Mouse (Mus musculus): ENCODE data around the gene Vwa7. TPM values are rescaled to one million over a fixed set of nuclear protein-coding genes. Genes with fewer than 3 reads are reported as not detected.
A peak's percentile ranks its signal among the peaks of the same experiment; 100 is the strongest.

Vwa7 gene
- polyA plus RNA-seq, 1 experiment from 2014 or later: 0.10 TPM

DNA sequence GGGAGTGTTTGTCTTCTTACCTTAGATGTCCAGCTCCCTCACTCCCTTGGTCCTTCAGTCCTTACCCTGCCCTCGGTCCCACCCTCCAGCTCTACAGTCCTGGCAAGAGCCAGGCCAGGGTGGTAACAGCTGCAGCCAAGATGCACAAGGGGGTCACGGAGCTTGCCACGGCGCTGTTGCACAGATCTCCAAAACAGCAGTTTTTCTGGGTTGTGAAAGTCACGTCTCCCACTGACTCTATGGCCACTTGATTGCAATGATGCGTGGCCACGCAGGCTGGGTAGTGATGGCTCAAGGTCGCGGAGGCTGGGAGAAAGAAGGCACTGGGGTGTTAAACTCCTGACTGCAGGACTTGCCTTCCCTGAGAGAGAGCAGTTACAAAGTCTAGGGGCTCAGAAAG is 55.1 kb downstream of the Vwa7 start:
- 82% methylated on average over 9 of the region's 9 CpGs for WGBS
- Histone ChIP-seq H3K4me3 (no peak overlapping the region), H3K27ac (no peak overlapping the region), H3K9me3 (no peaks in the 10 kb centered on the region), H3K36me3 (no peaks in the 10 kb centered on the region), H3K27me3 (ENCODE audit: insufficient read depth, poor library complexity, severe bottlenecking) (peaks cover 28% of the 10 kb centered on the region), H3K4me1 (replicated peaks) (peaks cover 9% of the 10 kb centered on the region)
- no peak for DNase-seq (ENCODE audit: low spot score)

DNA sequence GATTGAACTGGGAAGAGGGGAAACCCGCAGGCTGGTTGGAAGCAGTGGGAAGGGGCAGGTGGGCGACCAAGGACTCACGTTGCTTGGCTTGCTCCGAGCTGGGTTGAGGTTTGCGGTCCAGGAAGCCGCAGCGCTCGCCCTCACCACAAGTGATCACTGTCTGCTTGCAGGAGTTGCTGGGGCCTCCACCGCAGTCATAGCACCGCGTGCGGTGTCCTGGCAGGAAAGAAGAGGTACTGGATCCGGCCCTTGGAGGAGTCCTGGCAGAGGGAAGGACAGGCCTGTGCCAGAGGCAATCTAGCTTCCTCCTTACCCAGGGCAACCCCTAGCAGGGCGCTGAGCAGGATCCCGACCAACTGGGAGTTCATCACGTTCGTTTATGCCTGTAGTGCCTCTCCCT is 57.7 kb downstream of the Vwa7 start:
- Histone ChIP-seq H3K9me3 (no peaks in the 10 kb centered on the region), H3K27me3 (ENCODE audit: insufficient read depth, poor library complexity, severe bottlenecking) (peaks cover 8% of the 10 kb centered on the region; the same call in 1 of the 2 replicates), H3K36me3 (no peaks in the 10 kb centered on the region), H3K27ac (peak overlapping the region; percentile 50), H3K4me1 (replicated peaks) (peaks cover 28% of the 10 kb centered on the region), H3K4me3 (no peak overlapping the region)
- DNase-seq (ENCODE audit: low spot score): no peak
- WGBS: 56% methylated on average over 17 of the region's 17 CpGs

Other genes starting within 250 kb of the Vwa7 start
- not detected in 2 replicates for gene Cyp21a1, start 212.0 kb upstream of the Vwa7 start, polyA plus RNA-seq (2016; fragmentation: Nextera tagmentation; extraction: Ambion mirVana)
- 29.0 and 34.4 TPM in 2 replicates for gene Stk19, start 179.6 kb upstream of the Vwa7 start, polyA plus RNA-seq (2016; fragmentation: Nextera tagmentation; extraction: Ambion mirVana)
- 83.2 and 83.7 TPM in 2 replicates for gene Dxo, start 179.6 kb upstream of the Vwa7 start, polyA plus RNA-seq (2016; fragmentation: Nextera tagmentation; extraction: Ambion mirVana)
- 58.2 and 65.1 TPM in 2 replicates for gene Skiv2l, start 166.4 kb upstream of the Vwa7 start, polyA plus RNA-seq (2016; fragmentation: Nextera tagmentation; extraction: Ambion mirVana)
- gene Nelfe, start 166.2 kb upstream of the Vwa7 start, polyA plus RNA-seq (2016; fragmentation: Nextera tagmentation; extraction: Ambion mirVana): 137 and 139 TPM in 2 replicates
- gene Cfb, start 154.1 kb upstream of the Vwa7 start, polyA plus RNA-seq (2016; fragmentation: Nextera tagmentation; extraction: Ambion mirVana): 1.9 TPM in 2 replicates
- 5.2 and 5.6 TPM in 2 replicates for gene Zbtb12, start 137.1 kb upstream of the Vwa7 start, polyA plus RNA-seq (2016; fragmentation: Nextera tagmentation; extraction: Ambion mirVana)
- gene Gm20547, start 134.5 kb upstream of the Vwa7 start, polyA plus RNA-seq (2016; fragmentation: Nextera tagmentation; extraction: Ambion mirVana): 0.14 TPM in 1 of 2 replicates, not detected in the other
- 0.58 and 1.0 TPM in 2 replicates for gene C2, start 118.3 kb upstream of the Vwa7 start, polyA plus RNA-seq (2016; fragmentation: Nextera tagmentation; extraction: Ambion mirVana)
- gene Ehmt2, start 118.1 kb upstream of the Vwa7 start, polyA plus RNA-seq (2016; fragmentation: Nextera tagmentation; extraction: Ambion mirVana): 98.2 and 100 TPM in 2 replicates
- 0.41 TPM in 1 of 2 replicates, not detected in the other for gene Slc44a4, start 102.1 kb upstream of the Vwa7 start, polyA plus RNA-seq (2016; fragmentation: Nextera tagmentation; extraction: Ambion mirVana)
- gene Neu1, start 85.3 kb upstream of the Vwa7 start, polyA plus RNA-seq (2016; fragmentation: Nextera tagmentation; extraction: Ambion mirVana): 16.2 and 20.7 TPM in 2 replicates
- gene Hspa1b, start 57.3 kb upstream of the Vwa7 start, polyA plus RNA-seq (2016; fragmentation: Nextera tagmentation; extraction: Ambion mirVana): 0.09 and 0.20 TPM in 2 replicates
- gene Gm20481, start 46.7 kb upstream of the Vwa7 start, polyA plus RNA-seq (2016; fragmentation: Nextera tagmentation; extraction: Ambion mirVana): 0.42 TPM in 1 of 2 replicates, not detected in the other
- gene Hspa1a, start 44.4 kb upstream of the Vwa7 start, polyA plus RNA-seq (2016; fragmentation: Nextera tagmentation; extraction: Ambion mirVana): 0.90 and 1.7 TPM in 2 replicates
- gene Hspa1l, start 43.9 kb upstream of the Vwa7 start, polyA plus RNA-seq (2016; fragmentation: Nextera tagmentation; extraction: Ambion mirVana): 0.76 and 0.78 TPM in 2 replicates
- 278 and 314 TPM in 2 replicates for gene Lsm2, start 34.7 kb upstream of the Vwa7 start, polyA plus RNA-seq (2016; fragmentation: Nextera tagmentation; extraction: Ambion mirVana)
- gene Vars, start 15.6 kb upstream of the Vwa7 start, polyA plus RNA-seq (2016; fragmentation: Nextera tagmentation; extraction: Ambion mirVana): 176 and 199 TPM in 2 replicates
- 5.2 and 5.6 TPM in 2 replicates for gene Sapcd1, start 11.4 kb downstream of the Vwa7 start, polyA plus RNA-seq (2016; fragmentation: Nextera tagmentation; extraction: Ambion mirVana)
- gene Msh5, start 30.2 kb downstream of the Vwa7 start, polyA plus RNA-seq (2016; fragmentation: Nextera tagmentation; extraction: Ambion mirVana): 3.9 and 6.4 TPM in 2 replicates
- gene Clic1, start 33.4 kb downstream of the Vwa7 start, polyA plus RNA-seq (2016; fragmentation: Nextera tagmentation; extraction: Ambion mirVana): 232 and 239 TPM in 2 replicates
- 536 and 664 TPM in 2 replicates for gene Ddah2, start 42.5 kb downstream of the Vwa7 start, polyA plus RNA-seq (2016; fragmentation: Nextera tagmentation; extraction: Ambion mirVana)
- gene Ly6g6c, start 48.8 kb downstream of the Vwa7 start, polyA plus RNA-seq (2016; fragmentation: Nextera tagmentation; extraction: Ambion mirVana): 0.20 and 0.27 TPM in 2 replicates
- gene Mpig6b, start 49.6 kb downstream of the Vwa7 start, polyA plus RNA-seq (2016; fragmentation: Nextera tagmentation; extraction: Ambion mirVana): 0.76 and 1.1 TPM in 2 replicates
- gene Ly6g6e, start 60.3 kb downstream of the Vwa7 start, polyA plus RNA-seq (2016; fragmentation: Nextera tagmentation; extraction: Ambion mirVana): 0.76 and 0.97 TPM in 2 replicates
- 2.1 and 2.4 TPM in 2 replicates for gene Ly6g6d, start 61.5 kb downstream of the Vwa7 start, polyA plus RNA-seq (2016; fragmentation: Nextera tagmentation; extraction: Ambion mirVana)
- 0.67 and 0.80 TPM in 2 replicates for gene Ly6g6f, start 69.0 kb downstream of the Vwa7 start, polyA plus RNA-seq (2016; fragmentation: Nextera tagmentation; extraction: Ambion mirVana)
- gene Abhd16a, start 72.7 kb downstream of the Vwa7 start, polyA plus RNA-seq (2016; fragmentation: Nextera tagmentation; extraction: Ambion mirVana): 58.2 and 67.1 TPM in 2 replicates
- not detected in 2 replicates for gene Ly6g5c, start 91.7 kb downstream of the Vwa7 start, polyA plus RNA-seq (2016; fragmentation: Nextera tagmentation; extraction: Ambion mirVana)
- 0.90 and 1.7 TPM in 2 replicates for gene Ly6g5b, start 98.8 kb downstream of the Vwa7 start, polyA plus RNA-seq (2016; fragmentation: Nextera tagmentation; extraction: Ambion mirVana)
- 33.1 and 33.5 TPM in 2 replicates for gene Gpank1, start 104.9 kb downstream of the Vwa7 start, polyA plus RNA-seq (2016; fragmentation: Nextera tagmentation; extraction: Ambion mirVana)
- gene Csnk2b, start 105.5 kb downstream of the Vwa7 start, polyA plus RNA-seq (2016; fragmentation: Nextera tagmentation; extraction: Ambion mirVana): 303 and 328 TPM in 2 replicates
- gene D17H6S53E, start 109.8 kb downstream of the Vwa7 start, polyA plus RNA-seq (2016; fragmentation: Nextera tagmentation; extraction: Ambion mirVana): 10.0 and 10.2 TPM in 2 replicates
- gene Apom, start 115.5 kb downstream of the Vwa7 start, polyA plus RNA-seq (2016; fragmentation: Nextera tagmentation; extraction: Ambion mirVana): 0.16 and 0.49 TPM in 2 replicates
- 70.3 and 77.6 TPM in 2 replicates for gene Bag6, start 118.6 kb downstream of the Vwa7 start, polyA plus RNA-seq (2016; fragmentation: Nextera tagmentation; extraction: Ambion mirVana)
- 193 and 221 TPM in 2 replicates for gene Prrc2a, start 148.3 kb downstream of the Vwa7 start, polyA plus RNA-seq (2016; fragmentation: Nextera tagmentation; extraction: Ambion mirVana)
- gene Aif1, start 159.5 kb downstream of the Vwa7 start, polyA plus RNA-seq (2016; fragmentation: Nextera tagmentation; extraction: Ambion mirVana): 4.2 and 6.5 TPM in 2 replicates
- 4.8 and 11.9 TPM in 2 replicates for gene Lst1, start 171.9 kb downstream of the Vwa7 start, polyA plus RNA-seq (2016; fragmentation: Nextera tagmentation; extraction: Ambion mirVana)
- 0.17 and 0.19 TPM in 2 replicates for gene Ltb, start 177.9 kb downstream of the Vwa7 start, polyA plus RNA-seq (2016; fragmentation: Nextera tagmentation; extraction: Ambion mirVana)
- not detected in 2 replicates for gene Tnf, start 185.4 kb downstream of the Vwa7 start, polyA plus RNA-seq (2016; fragmentation: Nextera tagmentation; extraction: Ambion mirVana)
- not detected in 2 replicates for gene Lta, start 188.8 kb downstream of the Vwa7 start, polyA plus RNA-seq (2016; fragmentation: Nextera tagmentation; extraction: Ambion mirVana)
- gene Gm16181, start 204.3 kb downstream of the Vwa7 start, polyA plus RNA-seq (2016; fragmentation: Nextera tagmentation; extraction: Ambion mirVana): 0.42 and 0.46 TPM in 2 replicates
- 7.6 and 12.9 TPM in 2 replicates for gene Atp6v1g2, start 217.1 kb downstream of the Vwa7 start, polyA plus RNA-seq (2016; fragmentation: Nextera tagmentation; extraction: Ambion mirVana)
- gene Nfkbil1, start 219.2 kb downstream of the Vwa7 start, polyA plus RNA-seq (2016; fragmentation: Nextera tagmentation; extraction: Ambion mirVana): 10.2 and 11.6 TPM in 2 replicates
- 661 and 692 TPM in 2 replicates for gene Ddx39b, start 225.2 kb downstream of the Vwa7 start, polyA plus RNA-seq (2016; fragmentation: Nextera tagmentation; extraction: Ambion mirVana)
- 54.3 and 60.1 TPM in 2 replicates for gene H2-D1, start 246.2 kb downstream of the Vwa7 start, polyA plus RNA-seq (2016; fragmentation: Nextera tagmentation; extraction: Ambion mirVana)